Mouse (Mus musculus) liver, postnatal 0 days (tissue): ENCODE measurements around the gene Bak1. TPM values are rescaled to one million over a fixed set of nuclear protein-coding genes. Genes with fewer than 3 reads are reported as not detected.
A peak's percentile ranks its signal among the peaks of the same experiment; 100 is the strongest.

Experiments used
- ATAC-seq: fragments of 200-750 bp; cut with Nextera tagmentation; 2 replicates; pipeline ENCODE4 v1.8.0; 2017; ENCODE audit warnings: mild to moderate bottlenecking, moderate library complexity
- DNase-seq: peaks from one replicate; pipeline ENCODE4 v3.0.0-alpha.2; 2016
- H3K27ac ChIP-seq: fragments of 300-500 bp; sonication (generic); 2 replicates; pipeline ENCODE4 v1.5.1; 2014; ENCODE audit warnings: antibody characterized with exemption, moderate library complexity, mild to moderate bottlenecking, low read depth
- H3K27me3 ChIP-seq: fragments of 300-500 bp; sonication (generic); 2 replicates; pipeline ENCODE4 v1.6.1; 2014; ENCODE audit warnings: low read length, control low read depth, mixed read lengths; ENCODE audit not compliant: insufficient read depth
- H3K36me3 ChIP-seq: fragments of 300-500 bp; sonication (generic); replicated peaks from 2 replicates; pipeline ENCODE4 v1.6.1; 2014; ENCODE audit warnings: mild to moderate bottlenecking, control low read depth, low read length, moderate library complexity, mixed read lengths; ENCODE audit not compliant: insufficient read depth
- H3K4me1 ChIP-seq: fragments of 300-500 bp; sonication (generic); 2 replicates; pipeline ENCODE4 v1.6.1; 2014; ENCODE audit warnings: antibody characterized with exemption, mild to moderate bottlenecking, control low read depth; ENCODE audit not compliant: insufficient read depth
- H3K4me2 ChIP-seq: fragments of 300-500 bp; sonication (generic); 2 replicates; pipeline ENCODE4 v1.6.1; 2014; ENCODE audit warnings: low read depth, mild to moderate bottlenecking, low read length, moderate library complexity, mixed read lengths
- H3K4me3 ChIP-seq: fragments of 300-500 bp; sonication (generic); 2 replicates; pipeline ENCODE4 v1.5.1; 2014; ENCODE audit warnings: low read depth, low read length
- H3K9ac ChIP-seq: fragments of 300-500 bp; sonication (generic); replicated peaks from 2 replicates; pipeline ENCODE4 v1.6.1; 2014; ENCODE audit warnings: mild to moderate bottlenecking, moderate library complexity
- H3K9me3 ChIP-seq: fragments of 300-500 bp; sonication (generic); 2 replicates; pipeline ENCODE4 v1.6.1; 2016; ENCODE audit warnings: mild to moderate bottlenecking, control low read depth, low read length, mixed read lengths
- CTCF ChIP-seq: sonication (generic); IDR thresholded peaks from 2 replicates; pipeline ENCODE4 v1.5.1; 2016; ENCODE audit warnings: antibody characterized with exemption, low read depth
- EP300 ChIP-seq: IDR thresholded peaks from 2 replicates; pipeline ENCODE4 v1.6.1; 2016; ENCODE audit warnings: antibody characterized with exemption, low read depth, mild to moderate bottlenecking
- WGBS: fragments of 180-500 bp; shearing (Covaris S2); extraction: QIAGEN DNeasy Blood & Tissue Kit; methylation state at CpG from one replicate; pipeline ENCODE4 v1.1.7; 2014; ENCODE audit not compliant: insufficient replicate concordance; 5-methylcytosine and 5-hydroxymethylcytosine counted together
- polyA plus RNA-seq: library from polyadenylated mRNA; unstranded; fragments of >200 nt; fragmentation: Nextera tagmentation; extraction: Ambion mirVana; gene quantifications from 2 replicates; pipeline ENCODE4 v1.2.1, GENCODE M21; 2015

The Bak1 gene
- polyA plus RNA-seq, 1 experiment from 2014 or later: 2.7 TPM

- Histone ChIP-seq H3K4me2 (peak overlapping the region; percentile 55), H3K27ac (no peak overlapping the region), H3K36me3 (no peaks in the 10 kb centered on the region), H3K27me3 (no peaks in the 10 kb centered on the region), H3K4me3 (0 out of 2 replicates have a peak overlapping the region, but pooled peaks have one; percentile 13), H3K9me3 (no peaks in the 10 kb centered on the region), H3K9ac (no peak overlapping the region), H3K4me1 (peaks cover 8% of the 10 kb centered on the region)
- DNase-seq: peak; percentile 67
- peak; percentile 71 for ATAC-seq
- WGBS: 26% methylated on average over 14 of the region's 14 CpGs
- TF ChIP-seq EP300 (no peak), CTCF (peak; percentile 50; the same call in 1 of the 2 replicates)
Observed at GRCm38 (mm10) chr17:27011998-27012672, 16.7 kb downstream of the Bak1 start.

- TF ChIP-seq EP300 (no peak), CTCF (no peak)
- no peak overlapping the region for H3K27ac ChIP-seq
- DNase-seq: no peak
- H3K4me2 ChIP-seq: no peak overlapping the region
- H3K9ac ChIP-seq: no peak overlapping the region
- no peaks in the 10 kb centered on the region for H3K36me3 ChIP-seq
- WGBS: 85% methylated on average over 10 of the region's 10 CpGs
- H3K4me1 ChIP-seq: peaks cover 8% of the 10 kb centered on the region
- no peaks in the 10 kb centered on the region for H3K27me3 ChIP-seq
- no peak overlapping the region for H3K4me3 ChIP-seq
- no peaks in the 10 kb centered on the region for H3K9me3 ChIP-seq
- ATAC-seq: no peak
Observed at GRCm38 (mm10) chr17:27011167-27011566, 17.6 kb downstream of the Bak1 start.

- peaks cover 8% of the 10 kb centered on the region for H3K4me1 ChIP-seq
- ATAC-seq (no peak), DNase-seq (no peak)
- no peak overlapping the region for H3K4me3 ChIP-seq
- H3K4me2 ChIP-seq: no peak overlapping the region
- no peak for TF ChIP-seq CTCF
- H3K36me3 ChIP-seq: no peaks in the 10 kb centered on the region
- no peak overlapping the region for H3K9ac ChIP-seq
- 24% methylated on average over 2 of the region's 2 CpGs for WGBS
- no peaks in the 10 kb centered on the region for H3K27me3 ChIP-seq
- no peak overlapping the region for H3K27ac ChIP-seq
- no peaks in the 10 kb centered on the region for H3K9me3 ChIP-seq
Observed at GRCm38 (mm10) chr17:27008277-27008676, 20.5 kb downstream of the Bak1 start.

- Histone ChIP-seq H3K27me3 (no peaks in the 10 kb centered on the region), H3K36me3 (no peaks in the 10 kb centered on the region), H3K4me2 (no peak overlapping the region), H3K27ac (no peak overlapping the region), H3K9me3 (no peaks in the 10 kb centered on the region), H3K4me1 (peaks cover 2% of the 10 kb centered on the region; the same call in 1 of the 2 replicates), H3K9ac (no peak overlapping the region), H3K4me3 (no peak overlapping the region)
- WGBS: 28% methylated on average over 11 of the region's 11 CpGs
- TF ChIP-seq CTCF: no peak
- no peak for TF ChIP-seq EP300
- no peak for DNase-seq
- ATAC-seq: no peak
Observed at GRCm38 (mm10) chr17:27005644-27006043, 23.2 kb downstream of the Bak1 start.

- Histone ChIP-seq H3K4me2 (no peak overlapping the region), H3K9me3 (no peaks in the 10 kb centered on the region), H3K9ac (no peak overlapping the region), H3K4me3 (no peak overlapping the region), H3K36me3 (no peaks in the 10 kb centered on the region), H3K27me3 (no peaks in the 10 kb centered on the region), H3K27ac (no peak overlapping the region), H3K4me1 (peaks cover 2% of the 10 kb centered on the region; the same call in 1 of the 2 replicates)
- WGBS: 59% methylated on average over 19 of the region's 19 CpGs
- no peak for ATAC-seq
- no peak for DNase-seq
- TF ChIP-seq CTCF (no peak), EP300 (no peak)
Observed at GRCm38 (mm10) chr17:27004903-27005485, 23.8 kb downstream of the Bak1 start.

- ATAC-seq: no peak
- Histone ChIP-seq H3K9me3 (no peaks in the 10 kb centered on the region), H3K4me3 (no peak overlapping the region), H3K9ac (no peak overlapping the region), H3K27me3 (no peaks in the 10 kb centered on the region), H3K27ac (no peak overlapping the region), H3K4me2 (no peak overlapping the region), H3K36me3 (no peaks in the 10 kb centered on the region), H3K4me1 (peaks cover 2% of the 10 kb centered on the region; the same call in 1 of the 2 replicates)
- WGBS: 50% methylated on average over 9 of the region's 9 CpGs
- peak; percentile 78 for DNase-seq
- TF ChIP-seq CTCF (peak; percentile 89), EP300 (no peak)
Observed at GRCm38 (mm10) chr17:27004431-27004830, 24.4 kb downstream of the Bak1 start.
